Mouse (Mus musculus) liver, embryonic 15.5 days (tissue): ENCODE results near the gene Lhx5. TPM values are rescaled to one million over a fixed set of nuclear protein-coding genes. Genes with fewer than 3 reads are reported as not detected.
A peak's percentile ranks its signal among the peaks of the same experiment; 100 is the strongest.

Source experiments
- ATAC-seq: fragments of 200-750 bp; cut with Nextera tagmentation; 2 replicates; pipeline ENCODE4 v1.8.0; 2017; ENCODE audit warnings: moderate number of reproducible peaks, mild to moderate bottlenecking, moderate library complexity; ENCODE audit not compliant: insufficient read depth
- H3K27ac ChIP-seq: fragments of 300-500 bp; sonication (generic); replicated peaks from 2 replicates; pipeline ENCODE4 v1.5.1; 2015; ENCODE audit warnings: mild to moderate bottlenecking, inconsistent platforms
- H3K27me3 ChIP-seq: fragments of 300-500 bp; sonication (generic); 2 replicates; pipeline ENCODE4 v1.6.1; 2015; ENCODE audit warnings: mild to moderate bottlenecking, inconsistent platforms
- H3K36me3 ChIP-seq: fragments of 300-500 bp; sonication (generic); replicated peaks from 2 replicates; pipeline ENCODE4 v1.6.1; 2015; ENCODE audit warnings: moderate library complexity, mild to moderate bottlenecking, inconsistent platforms
- H3K4me1 ChIP-seq: fragments of 300-500 bp; sonication (generic); replicated peaks from 2 replicates; pipeline ENCODE4 v1.6.1; 2015; ENCODE audit warnings: inconsistent platforms
- H3K4me2 ChIP-seq: fragments of 300-500 bp; sonication (generic); 2 replicates; pipeline ENCODE4 v1.6.1; 2015; ENCODE audit warnings: moderate library complexity, mild to moderate bottlenecking, inconsistent platforms
- H3K4me3 ChIP-seq: fragments of 300-500 bp; sonication (generic); replicated peaks from 2 replicates; pipeline ENCODE4 v1.5.1; 2015; ENCODE audit warnings: mild to moderate bottlenecking, inconsistent platforms
- H3K9ac ChIP-seq: fragments of 300-500 bp; sonication (generic); 2 replicates; pipeline ENCODE4 v1.6.1; 2015; ENCODE audit warnings: moderate library complexity, mild to moderate bottlenecking, inconsistent platforms
- H3K9me3 ChIP-seq: fragments of 300-500 bp; sonication (generic); replicated peaks from 2 replicates; pipeline ENCODE4 v1.6.1; 2016; ENCODE audit warnings: inconsistent platforms
- WGBS: fragments of 180-500 bp; shearing (Covaris S2); methylation state at CpG from one replicate; pipeline ENCODE4 v1.1.7; 2015; ENCODE audit warnings: mixed read lengths; ENCODE audit not compliant: insufficient replicate concordance; 5-methylcytosine and 5-hydroxymethylcytosine counted together
- polyA plus RNA-seq: library from polyadenylated mRNA; unstranded; fragments of >200 nt; fragmentation: Nextera tagmentation; extraction: Ambion mirVana; gene quantifications from 2 replicates; pipeline ENCODE4 v1.2.1, GENCODE M21; 2015

Gene Lhx5
- polyA plus RNA-seq, 1 experiment from 2014 or later, result not detected

- H3K36me3 ChIP-seq, result no peaks in the 10 kb centered on the region
- H3K9ac ChIP-seq, result no peak overlapping the region
- peak overlapping the region; percentile 29 for H3K4me2 ChIP-seq
- no peak for ATAC-seq
- no peak overlapping the region for H3K27ac ChIP-seq
- no peaks in the 10 kb centered on the region for H3K9me3 ChIP-seq
- peaks cover 5% of the 10 kb centered on the region; the same call in 1 of the 2 replicates for H3K4me1 ChIP-seq
- peaks cover 96% of the 10 kb centered on the region for H3K27me3 ChIP-seq
- 2% methylated on average over 61 of the region's 61 CpGs for WGBS
- H3K4me3 ChIP-seq, result peak overlapping the region; percentile 17
Measured at GRCm38 (mm10) chr5:120439887-120440670, 8.6 kb downstream of the Lhx5 start.

- peaks cover 5% of the 10 kb centered on the region; the same call in 1 of the 2 replicates for H3K4me1 ChIP-seq
- peaks cover 96% of the 10 kb centered on the region for H3K27me3 ChIP-seq
- no peaks in the 10 kb centered on the region for H3K36me3 ChIP-seq
- no peak overlapping the region for H3K27ac ChIP-seq
- H3K4me2 ChIP-seq, result peak overlapping the region; percentile 29
- 6% methylated on average over 14 of the region's 14 CpGs for WGBS
- H3K9me3 ChIP-seq, result no peaks in the 10 kb centered on the region
- H3K9ac ChIP-seq, result no peak overlapping the region
- peak overlapping the region; percentile 17; the same call in 1 of the 2 replicates for H3K4me3 ChIP-seq
- no peak for ATAC-seq
Measured at GRCm38 (mm10) chr5:120440733-120441132, 9.2 kb downstream of the Lhx5 start.

- Histone ChIP-seq H3K4me2 (no peak overlapping the region), H3K27me3 (peaks cover 63% of the 10 kb centered on the region), H3K4me1 (no peaks in the 10 kb centered on the region), H3K9me3 (no peaks in the 10 kb centered on the region), H3K27ac (no peak overlapping the region), H3K36me3 (no peaks in the 10 kb centered on the region), H3K4me3 (no peak overlapping the region), H3K9ac (no peak overlapping the region)
- no peak for ATAC-seq
- WGBS, result 31% methylated on average over 13 of the region's 13 CpGs
Measured at GRCm38 (mm10) chr5:120447305-120447704, 15.8 kb downstream of the Lhx5 start.

GRCm38 (mm10) chr5:120454756-120455337 lies 23.3 kb downstream of the Lhx5 start:
- Histone ChIP-seq H3K4me3 (no peak overlapping the region), H3K27ac (no peak overlapping the region), H3K9ac (no peak overlapping the region), H3K4me1 (no peaks in the 10 kb centered on the region), H3K9me3 (no peaks in the 10 kb centered on the region), H3K27me3 (peaks cover 60% of the 10 kb centered on the region), H3K4me2 (no peak overlapping the region), H3K36me3 (no peaks in the 10 kb centered on the region)
- 44% methylated on average over 14 of the region's 14 CpGs for WGBS
- ATAC-seq, result no peak

GRCm38 (mm10) chr5:120456253-120456652 lies 24.8 kb downstream of the Lhx5 start:
- no peak overlapping the region for H3K4me2 ChIP-seq
- 0% methylated on average over 1 of the region's 1 CpGs for WGBS
- ATAC-seq, result no peak
- H3K36me3 ChIP-seq, result no peaks in the 10 kb centered on the region
- no peaks in the 10 kb centered on the region for H3K9me3 ChIP-seq
- peaks cover 67% of the 10 kb centered on the region for H3K27me3 ChIP-seq
- H3K9ac ChIP-seq, result no peak overlapping the region
- no peaks in the 10 kb centered on the region for H3K4me1 ChIP-seq
- H3K27ac ChIP-seq, result no peak overlapping the region
- H3K4me3 ChIP-seq, result no peak overlapping the region

- Histone ChIP-seq H3K4me3 (no peak overlapping the region), H3K27me3 (peaks cover 73% of the 10 kb centered on the region), H3K27ac (no peak overlapping the region), H3K36me3 (no peaks in the 10 kb centered on the region), H3K9ac (no peak overlapping the region), H3K4me1 (no peaks in the 10 kb centered on the region), H3K9me3 (no peaks in the 10 kb centered on the region), H3K4me2 (no peak overlapping the region)
- ATAC-seq, result no peak
- WGBS, result 38% methylated on average over 7 of the region's 7 CpGs
Measured at GRCm38 (mm10) chr5:120456841-120457554, 25.5 kb downstream of the Lhx5 start.

GRCm38 (mm10) chr5:120457628-120458027 lies 26.1 kb downstream of the Lhx5 start:
- peaks cover 76% of the 10 kb centered on the region for H3K27me3 ChIP-seq
- H3K27ac ChIP-seq, result no peak overlapping the region
- H3K36me3 ChIP-seq, result no peaks in the 10 kb centered on the region
- no peak overlapping the region for H3K4me2 ChIP-seq
- H3K9ac ChIP-seq, result no peak overlapping the region
- H3K9me3 ChIP-seq, result no peaks in the 10 kb centered on the region
- H3K4me3 ChIP-seq, result no peak overlapping the region
- no peaks in the 10 kb centered on the region for H3K4me1 ChIP-seq
- WGBS, result 8% methylated on average over 9 of the region's 9 CpGs
- no peak for ATAC-seq

- Histone ChIP-seq H3K9me3 (no peaks in the 10 kb centered on the region), H3K4me1 (no peaks in the 10 kb centered on the region), H3K36me3 (no peaks in the 10 kb centered on the region), H3K27me3 (peaks cover 69% of the 10 kb centered on the region), H3K4me2 (no peak overlapping the region), H3K9ac (no peak overlapping the region), H3K27ac (no peak overlapping the region), H3K4me3 (no peak overlapping the region)
- ATAC-seq, result no peak
- 48% methylated on average over 10 of the region's 10 CpGs for WGBS
Measured at GRCm38 (mm10) chr5:120459133-120459532, 27.6 kb downstream of the Lhx5 start.

GRCm38 (mm10) chr5:120461902-120462301 lies 30.4 kb downstream of the Lhx5 start:
- no peak for ATAC-seq
- Histone ChIP-seq H3K27me3 (peaks cover 43% of the 10 kb centered on the region), H3K9ac (no peak overlapping the region), H3K4me3 (no peak overlapping the region), H3K27ac (no peak overlapping the region), H3K9me3 (no peaks in the 10 kb centered on the region), H3K4me2 (no peak overlapping the region), H3K4me1 (peaks cover 7% of the 10 kb centered on the region; the same call in 1 of the 2 replicates), H3K36me3 (no peaks in the 10 kb centered on the region)
- 59% methylated on average over 15 of the region's 15 CpGs for WGBS

- no peak overlapping the region for H3K9ac ChIP-seq
- WGBS, result 62% methylated on average over 4 of the region's 4 CpGs
- no peak overlapping the region for H3K4me3 ChIP-seq
- H3K36me3 ChIP-seq, result no peaks in the 10 kb centered on the region
- no peak overlapping the region for H3K27ac ChIP-seq
- no peak for ATAC-seq
- H3K4me2 ChIP-seq, result no peak overlapping the region
- no peaks in the 10 kb centered on the region for H3K9me3 ChIP-seq
- H3K4me1 ChIP-seq, result peaks cover 15% of the 10 kb centered on the region; the same call in 1 of the 2 replicates
- H3K27me3 ChIP-seq, result peaks cover 38% of the 10 kb centered on the region
Measured at GRCm38 (mm10) chr5:120464321-120464720, 32.8 kb downstream of the Lhx5 start.

GRCm38 (mm10) chr5:120465062-120465461 lies 33.6 kb downstream of the Lhx5 start:
- peaks cover 31% of the 10 kb centered on the region for H3K27me3 ChIP-seq
- H3K4me2 ChIP-seq, result no peak overlapping the region
- no peak overlapping the region for H3K9ac ChIP-seq
- no peak overlapping the region for H3K4me3 ChIP-seq
- no peak overlapping the region for H3K27ac ChIP-seq
- ATAC-seq, result no peak
- peaks cover 15% of the 10 kb centered on the region; the same call in 1 of the 2 replicates for H3K4me1 ChIP-seq
- no peaks in the 10 kb centered on the region for H3K36me3 ChIP-seq
- H3K9me3 ChIP-seq, result no peaks in the 10 kb centered on the region
- 33% methylated on average over 5 of the region's 5 CpGs for WGBS
